Mouse (Mus musculus): ENCODE measurements around the gene Acox2. TPM values are rescaled to one million over a fixed set of nuclear protein-coding genes. Genes with fewer than 3 reads are reported as not detected.

The Acox2 gene
- total and polyA plus RNA-seq, 2 experiments from 2014 or later, result 0.10 to 0.44 TPM

DNA sequence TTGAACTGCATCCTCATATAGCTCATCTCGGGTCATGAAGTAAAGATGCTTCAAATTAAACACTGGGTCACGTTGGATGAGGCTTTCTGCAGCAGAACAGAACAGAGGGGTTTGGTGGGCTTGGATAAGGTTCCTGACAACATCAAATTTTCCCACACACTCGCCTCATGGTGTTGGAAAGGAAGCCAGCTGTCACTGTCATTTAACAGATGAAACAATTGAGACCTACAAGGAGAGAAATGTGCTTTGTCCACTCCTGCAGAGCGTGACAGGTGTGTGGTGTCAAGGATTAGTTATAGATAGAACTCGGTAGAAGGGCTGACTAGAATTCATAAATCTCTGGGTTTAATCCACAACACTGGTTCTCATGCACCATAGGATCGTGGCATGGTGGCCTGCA lies 3.1 kb downstream of the Acox2 start:
- TF ChIP-seq CTCF (IDR thresholded peaks at IDR 0.05), result no peak
- ATAC-seq (ENCODE audit: low FRiP score) (no peak), DNase-seq (ENCODE audit: low spot score) (no peak)
- H3K9me3 ChIP-seq (ENCODE audit: low read length), result no peaks in the 10 kb centered on the region
- H3K27ac ChIP-seq (ENCODE audit: low read depth, low read length), result no peak overlapping the region
- H3K4me2 ChIP-seq (ENCODE audit: low read depth, low read length, poor library complexity, severe bottlenecking), result no peak overlapping the region
- no peak overlapping the region for H3K4me3 ChIP-seq (ENCODE audit: low read depth, low read length)
- H3K27me3 ChIP-seq (ENCODE audit: insufficient read depth, low read length), result no peaks in the 10 kb centered on the region
- 53% methylated on average over 6 of the region's 6 CpGs for WGBS
- no peaks in the 10 kb centered on the region for H3K36me3 ChIP-seq (ENCODE audit: insufficient read depth, low read length)
- H3K4me1 ChIP-seq (ENCODE audit: insufficient read depth, low read length), result no peaks in the 10 kb centered on the region
- H3K9ac ChIP-seq (replicated peaks; ENCODE audit: low read length, poor library complexity, severe bottlenecking), result no peak overlapping the region

DNA sequence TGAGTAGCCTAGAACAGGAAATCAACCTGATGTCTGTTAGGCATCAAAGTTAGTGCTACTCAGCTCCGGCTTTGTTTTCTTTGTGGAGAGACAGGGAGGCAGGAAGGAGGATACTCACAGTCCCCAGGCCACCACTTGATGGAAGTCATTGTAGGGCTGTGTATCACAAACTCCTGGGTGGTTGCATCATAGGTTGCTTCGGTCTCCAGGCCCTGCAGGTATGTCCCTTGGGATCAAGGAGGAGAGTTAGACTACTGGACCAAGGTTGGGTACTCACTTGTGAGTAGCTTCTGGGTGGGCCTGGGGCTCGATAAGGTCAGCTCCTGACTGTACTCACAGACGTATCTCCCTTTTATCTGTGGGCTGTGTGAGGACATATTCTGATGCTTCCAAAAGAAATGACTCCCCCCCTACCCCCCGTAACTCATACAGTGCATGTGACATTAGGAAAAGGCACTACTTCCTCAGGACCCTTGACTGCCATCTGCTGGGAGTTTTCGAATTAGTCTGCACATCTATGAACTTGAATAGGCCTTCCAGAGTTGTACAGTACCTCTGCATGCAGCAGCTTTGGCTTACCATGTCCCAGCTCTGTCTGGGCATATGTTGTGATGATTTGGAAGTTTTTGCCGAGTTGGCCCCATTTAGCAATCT lies 4.0 kb downstream of the Acox2 start:
- no peaks in the 10 kb centered on the region for H3K27me3 ChIP-seq (ENCODE audit: insufficient read depth, low read length)
- peak; percentile 75 for DNase-seq (ENCODE audit: low spot score)
- no peaks in the 10 kb centered on the region for H3K36me3 ChIP-seq (ENCODE audit: insufficient read depth, low read length)
- peak; percentile 70; the same call in 1 of the 2 replicates for ATAC-seq (ENCODE audit: low FRiP score)
- TF ChIP-seq CTCF (IDR thresholded peaks at IDR 0.05), result peak; percentile 78
- WGBS, result 76% methylated on average over 7 of the region's 7 CpGs
- no peak overlapping the region for H3K27ac ChIP-seq (ENCODE audit: low read depth, low read length)
- H3K9me3 ChIP-seq (ENCODE audit: low read length), result no peaks in the 10 kb centered on the region
- H3K4me1 ChIP-seq (ENCODE audit: insufficient read depth, low read length), result no peaks in the 10 kb centered on the region
- H3K9ac ChIP-seq (replicated peaks; ENCODE audit: low read length, poor library complexity, severe bottlenecking), result no peak overlapping the region
- H3K4me2 ChIP-seq (ENCODE audit: low read depth, low read length, poor library complexity, severe bottlenecking), result no peak overlapping the region
- H3K4me3 ChIP-seq (ENCODE audit: low read depth, low read length), result no peak overlapping the region

DNA sequence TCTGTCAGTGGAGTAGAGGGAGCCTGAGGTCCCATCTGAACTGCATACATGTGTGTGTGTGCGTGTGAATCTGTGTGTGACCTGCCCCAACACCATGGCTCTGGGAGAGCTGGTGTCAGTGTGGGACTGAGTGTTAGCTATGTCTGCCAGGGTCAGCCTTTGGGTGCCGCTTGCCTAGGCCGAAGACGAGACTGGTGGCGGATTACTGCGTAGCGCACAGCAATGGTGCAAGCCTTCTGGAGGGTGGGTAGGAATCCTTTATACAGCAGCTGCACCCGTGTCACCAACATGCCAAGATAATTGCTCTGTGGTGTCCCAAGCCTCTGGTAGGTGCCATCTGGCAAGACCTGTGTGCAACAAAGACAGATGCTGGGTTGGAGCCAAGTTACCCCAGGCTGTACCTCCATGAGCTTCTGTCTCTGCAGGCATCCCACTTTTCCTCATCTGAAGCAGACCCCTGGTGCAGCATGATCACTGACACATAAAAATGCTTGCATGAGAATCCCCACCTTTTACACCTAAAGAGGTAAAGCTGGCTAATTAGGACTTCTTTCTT lies 7.7 kb downstream of the Acox2 start:
- Histone ChIP-seq H3K27me3 (ENCODE audit: insufficient read depth, low read length) (no peaks in the 10 kb centered on the region), H3K4me1 (ENCODE audit: insufficient read depth, low read length) (no peaks in the 10 kb centered on the region), H3K4me3 (ENCODE audit: low read depth, low read length) (no peak overlapping the region), H3K36me3 (ENCODE audit: insufficient read depth, low read length) (no peaks in the 10 kb centered on the region), H3K4me2 (ENCODE audit: low read depth, low read length, poor library complexity, severe bottlenecking) (no peak overlapping the region), H3K9ac (replicated peaks; ENCODE audit: low read length, poor library complexity, severe bottlenecking) (no peak overlapping the region), H3K9me3 (ENCODE audit: low read length) (no peaks in the 10 kb centered on the region), H3K27ac (ENCODE audit: low read depth, low read length) (no peak overlapping the region)
- 91% methylated on average over 8 of the region's 8 CpGs for WGBS
- no peak for ATAC-seq (ENCODE audit: low FRiP score)
- TF ChIP-seq CTCF (IDR thresholded peaks at IDR 0.05), result no peak
- peak; percentile 24 for DNase-seq (ENCODE audit: low spot score)

DNA sequence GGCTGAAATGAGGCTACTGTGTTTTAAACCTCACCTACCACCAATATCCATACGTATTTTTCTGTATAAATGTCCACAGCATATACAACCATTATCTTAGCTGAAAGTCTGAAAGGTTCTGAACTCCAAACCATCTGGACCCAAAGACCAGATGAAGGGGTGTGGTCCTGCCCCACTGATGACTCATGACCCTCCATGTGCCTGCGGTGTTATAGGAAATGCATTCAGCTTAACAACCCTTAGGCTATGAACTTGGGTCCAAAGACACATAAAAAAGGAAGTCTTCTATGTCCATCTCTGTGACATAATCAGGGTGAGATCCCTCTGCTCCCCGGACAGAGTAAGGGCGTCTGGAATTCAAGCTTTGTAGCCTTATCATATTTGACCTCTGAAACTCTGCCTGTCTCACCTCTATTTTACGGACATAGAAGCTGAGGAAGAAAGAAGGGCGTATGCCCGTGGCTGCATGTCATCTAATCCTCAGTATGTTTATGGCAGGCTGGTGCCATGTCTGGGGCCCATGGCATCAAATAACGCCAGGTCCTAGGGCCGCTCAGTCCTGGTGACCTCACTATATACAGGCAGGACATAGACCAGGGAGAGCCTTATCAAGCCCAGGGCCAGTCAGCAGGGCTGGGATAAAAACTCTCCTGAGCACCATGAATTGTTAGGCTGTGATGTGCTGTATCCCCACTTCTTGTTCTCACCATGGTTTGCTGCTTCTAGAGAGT lies 8.8 kb downstream of the Acox2 start:
- DNase-seq (ENCODE audit: low spot score) (no peak), ATAC-seq (ENCODE audit: low FRiP score) (no peak)
- Histone ChIP-seq H3K4me2 (ENCODE audit: low read depth, low read length, poor library complexity, severe bottlenecking) (no peak overlapping the region), H3K27me3 (ENCODE audit: insufficient read depth, low read length) (no peaks in the 10 kb centered on the region), H3K27ac (ENCODE audit: low read depth, low read length) (no peak overlapping the region), H3K4me3 (ENCODE audit: low read depth, low read length) (no peak overlapping the region), H3K4me1 (ENCODE audit: insufficient read depth, low read length) (no peaks in the 10 kb centered on the region), H3K9me3 (ENCODE audit: low read length) (no peaks in the 10 kb centered on the region), H3K9ac (replicated peaks; ENCODE audit: low read length, poor library complexity, severe bottlenecking) (no peak overlapping the region), H3K36me3 (ENCODE audit: insufficient read depth, low read length) (no peaks in the 10 kb centered on the region)
- no peak for TF ChIP-seq CTCF (IDR thresholded peaks at IDR 0.05)
- 85% methylated on average over 9 of the region's 9 CpGs for WGBS

DNA sequence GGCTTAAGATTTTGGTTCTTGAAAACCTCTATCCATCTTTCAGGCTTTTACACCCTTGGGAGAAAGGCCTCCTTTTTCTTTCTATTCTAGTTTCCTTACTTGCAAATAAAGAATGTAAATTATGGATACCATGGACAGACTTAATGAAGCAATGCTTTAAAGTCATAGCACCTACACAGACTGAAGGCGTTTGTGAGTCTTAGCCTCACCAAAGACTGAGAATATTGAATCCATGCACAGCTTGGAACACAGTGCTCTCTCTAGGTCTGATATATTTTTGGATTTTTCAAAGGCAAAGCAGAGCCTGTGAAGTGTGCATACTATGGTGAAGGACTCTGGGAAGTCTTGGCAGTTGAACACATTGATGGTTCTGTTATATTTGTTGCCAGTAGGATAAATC lies 9.9 kb downstream of the Acox2 start:
- Histone ChIP-seq H3K4me1 (ENCODE audit: insufficient read depth, low read length) (no peaks in the 10 kb centered on the region), H3K27me3 (ENCODE audit: insufficient read depth, low read length) (no peaks in the 10 kb centered on the region), H3K4me3 (ENCODE audit: low read depth, low read length) (no peak overlapping the region), H3K36me3 (ENCODE audit: insufficient read depth, low read length) (no peaks in the 10 kb centered on the region), H3K4me2 (ENCODE audit: low read depth, low read length, poor library complexity, severe bottlenecking) (no peak overlapping the region), H3K9me3 (ENCODE audit: low read length) (no peaks in the 10 kb centered on the region), H3K27ac (ENCODE audit: low read depth, low read length) (no peak overlapping the region), H3K9ac (replicated peaks; ENCODE audit: low read length, poor library complexity, severe bottlenecking) (no peak overlapping the region)
- ATAC-seq (ENCODE audit: low FRiP score) (no peak), DNase-seq (ENCODE audit: low spot score) (no peak)
- WGBS, result 83% methylated on average over 1 of the region's 1 CpGs
- TF ChIP-seq CTCF (IDR thresholded peaks at IDR 0.05), result no peak

DNA sequence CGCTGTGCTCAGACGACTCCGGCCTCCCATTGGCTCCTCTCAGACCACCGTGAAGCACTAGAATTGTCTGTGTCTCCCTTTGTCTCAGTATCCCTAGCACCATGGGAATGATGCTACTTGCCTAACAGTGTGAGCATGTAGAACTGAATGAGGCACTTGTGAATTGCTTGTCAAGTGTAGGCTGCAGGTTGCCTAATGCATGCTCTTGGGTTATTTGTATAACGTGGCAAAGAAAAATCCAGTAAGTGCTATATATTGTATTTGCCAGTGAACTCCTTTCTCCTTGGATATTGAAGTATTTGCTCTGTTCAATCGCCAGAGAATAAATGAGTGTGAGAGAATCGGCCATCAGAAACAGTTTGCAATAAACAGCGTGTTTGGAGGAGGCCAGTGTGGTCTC lies 12.3 kb downstream of the Acox2 start:
- WGBS, result 79% methylated on average over 8 of the region's 8 CpGs
- Histone ChIP-seq H3K27me3 (ENCODE audit: insufficient read depth, low read length) (no peaks in the 10 kb centered on the region), H3K9me3 (ENCODE audit: low read length) (no peaks in the 10 kb centered on the region), H3K27ac (ENCODE audit: low read depth, low read length) (no peak overlapping the region), H3K4me3 (ENCODE audit: low read depth, low read length) (no peak overlapping the region), H3K4me1 (ENCODE audit: insufficient read depth, low read length) (no peaks in the 10 kb centered on the region), H3K4me2 (ENCODE audit: low read depth, low read length, poor library complexity, severe bottlenecking) (no peak overlapping the region), H3K9ac (replicated peaks; ENCODE audit: low read length, poor library complexity, severe bottlenecking) (no peak overlapping the region), H3K36me3 (ENCODE audit: insufficient read depth, low read length) (no peaks in the 10 kb centered on the region)
- DNase-seq (ENCODE audit: low spot score), result no peak
- TF ChIP-seq CTCF (IDR thresholded peaks at IDR 0.05), result no peak
- no peak for ATAC-seq (ENCODE audit: low FRiP score)
